Mouse (Mus musculus) kidney, embryonic 16.5 days (tissue): ENCODE data around the gene Tcte1. TPM values are rescaled to one million over a fixed set of nuclear protein-coding genes. Genes with fewer than 3 reads are reported as not detected.

ENCODE experiments used
- ATAC-seq: fragments of 200-750 bp; cut with Nextera tagmentation; 2 replicates; pipeline ENCODE4 v1.8.0; 2017; ENCODE audit warnings: moderate TSS enrichment; ENCODE audit not compliant: low FRiP score, low TSS enrichment
- H3K27ac ChIP-seq: fragments of 300-500 bp; sonication (generic); 2 replicates; pipeline ENCODE4 v1.5.1; 2014; ENCODE audit warnings: low read length
- H3K27me3 ChIP-seq: fragments of 300-500 bp; sonication (generic); 2 replicates; pipeline ENCODE4 v1.6.1; 2014; ENCODE audit warnings: low read length, control low read depth, mixed read lengths; ENCODE audit not compliant: insufficient read depth
- H3K36me3 ChIP-seq: fragments of 300-500 bp; sonication (generic); 2 replicates; pipeline ENCODE4 v1.6.1; 2014; ENCODE audit warnings: low read length, control low read depth, mixed read lengths; ENCODE audit not compliant: insufficient read depth
- H3K4me1 ChIP-seq: fragments of 300-500 bp; sonication (generic); 2 replicates; pipeline ENCODE4 v1.6.1; 2014; ENCODE audit warnings: low read length, control low read depth, mixed read lengths; ENCODE audit not compliant: insufficient read depth
- H3K4me2 ChIP-seq: fragments of 300-500 bp; sonication (generic); replicated peaks from 2 replicates; pipeline ENCODE4 v1.6.1; 2014; ENCODE audit warnings: low read depth, low read length
- H3K4me3 ChIP-seq: fragments of 300-500 bp; sonication (generic); 2 replicates; pipeline ENCODE4 v1.5.1; 2014; ENCODE audit warnings: mild to moderate bottlenecking, low read length
- H3K9ac ChIP-seq: fragments of 300-500 bp; sonication (generic); replicated peaks from 2 replicates; pipeline ENCODE4 v1.6.1; 2014; ENCODE audit warnings: low read length
- H3K9me3 ChIP-seq: fragments of 300-500 bp; sonication (generic); 2 replicates; pipeline ENCODE4 v1.6.1; 2016; ENCODE audit warnings: low read length, control low read depth
- WGBS: fragments of 180-500 bp; shearing (Covaris S2); extraction: QIAGEN DNeasy Blood & Tissue Kit; methylation state at CpG from one replicate; pipeline ENCODE4 v1.1.7; 2014; 5-methylcytosine and 5-hydroxymethylcytosine counted together
- polyA plus RNA-seq: library from polyadenylated mRNA; unstranded; fragments of >200 nt; fragmentation: Nextera tagmentation; extraction: Ambion mirVana; gene quantifications from 2 replicates; pipeline ENCODE4 v1.2.1, GENCODE M21; 2015

Tcte1 gene
- polyA plus RNA-seq, 1 experiment from 2014 or later, result 0.81 TPM

- Histone ChIP-seq H3K27me3 (peaks cover 11% of the 10 kb centered on the region), H3K9me3 (no peaks in the 10 kb centered on the region), H3K4me3 (no peak overlapping the region), H3K9ac (no peak overlapping the region), H3K4me1 (peaks cover 19% of the 10 kb centered on the region), H3K36me3 (no peaks in the 10 kb centered on the region), H3K4me2 (no peak overlapping the region), H3K27ac (no peak overlapping the region)
- no peak for ATAC-seq
- WGBS, result 65% methylated on average over 16 of the region's 16 CpGs
Observed at GRCm38 (mm10) chr17:45557998-45558862, 35.0 kb downstream of the Tcte1 start.

GRCm38 (mm10) chr17:45559732-45560525 lies 36.7 kb downstream of the Tcte1 start:
- no peak for ATAC-seq
- H3K4me2 ChIP-seq, result no peak overlapping the region

GRCm38 (mm10) chr17:45563216-45563615 lies 40.0 kb downstream of the Tcte1 start:
- WGBS, result 74% methylated on average over 12 of the region's 12 CpGs
- ATAC-seq, result no peak
- no peak overlapping the region for H3K4me2 ChIP-seq
- peaks cover 18% of the 10 kb centered on the region for H3K36me3 ChIP-seq
- H3K4me1 ChIP-seq, result peaks cover 20% of the 10 kb centered on the region
- H3K4me3 ChIP-seq, result peak overlapping the region; percentile 80; the same call in 1 of the 2 replicates
- H3K27ac ChIP-seq, result no peak overlapping the region
- H3K9ac ChIP-seq, result no peak overlapping the region
- H3K27me3 ChIP-seq, result no peaks in the 10 kb centered on the region
- no peaks in the 10 kb centered on the region for H3K9me3 ChIP-seq

More at GRCm38 (mm10) chr17:45559732-45560525, 36.7 kb downstream of the Tcte1 start:
- Histone ChIP-seq H3K4me1 (peaks cover 24% of the 10 kb centered on the region), H3K27ac (no peak overlapping the region), H3K36me3 (no peaks in the 10 kb centered on the region), H3K4me3 (no peak overlapping the region), H3K9ac (no peak overlapping the region), H3K9me3 (no peaks in the 10 kb centered on the region), H3K27me3 (peaks cover 11% of the 10 kb centered on the region)
- WGBS, result 85% methylated on average over 15 of the region's 15 CpGs

DNA sequence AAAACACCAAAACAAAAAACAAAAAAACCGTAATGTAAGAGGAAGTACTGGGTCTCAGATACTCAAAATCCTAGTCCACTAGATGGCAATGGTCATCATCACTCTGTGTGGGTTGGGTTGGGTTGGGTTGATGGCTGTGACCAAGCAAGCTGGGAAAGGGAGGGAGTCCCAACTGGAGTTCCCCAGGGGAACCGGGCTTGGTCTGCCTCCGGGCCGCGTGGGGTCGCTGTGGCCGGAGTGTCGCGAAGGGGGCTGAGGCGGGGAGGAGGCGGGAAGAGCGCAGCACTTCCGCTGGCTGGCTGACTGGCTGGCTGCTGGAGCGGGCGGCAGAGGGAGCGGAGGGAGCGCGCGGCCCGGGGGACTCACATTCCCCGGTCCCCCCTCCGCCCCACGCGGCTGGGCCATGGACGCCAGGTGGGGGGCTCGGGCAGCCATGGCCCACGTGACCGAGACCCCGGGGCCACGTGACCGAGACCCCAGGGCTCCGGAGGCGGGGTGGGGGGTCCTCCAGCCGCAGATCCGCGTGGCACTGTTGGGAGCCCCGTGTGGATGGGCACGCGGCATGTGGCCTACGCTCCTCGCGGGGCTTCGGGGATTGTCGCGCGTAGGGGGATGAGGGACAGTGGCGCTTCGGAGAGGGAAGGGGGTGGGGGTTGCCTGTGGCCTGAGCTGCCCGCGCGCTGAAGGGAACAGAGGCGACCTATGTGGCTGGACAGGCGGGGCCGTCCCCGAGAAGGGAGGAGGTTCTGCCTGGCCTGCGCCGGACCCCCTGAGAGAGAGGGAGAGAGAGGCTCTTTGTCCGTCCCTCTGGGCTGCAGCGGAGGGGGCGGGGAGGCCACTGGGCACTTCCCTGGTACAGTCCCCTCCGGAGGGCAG lies 40.7 kb downstream of the Tcte1 start, which contains the start of gene Slc35b2:
Gene Slc35b2, plus strand, starts transcription at position 220 of the 876 bp plus-strand sequence.
- Histone ChIP-seq H3K27me3 (no peaks in the 10 kb centered on the region), H3K9ac (peak within 1 kb of the TSS; percentile 88), H3K27ac (peak within 1 kb of the TSS; percentile 87), H3K4me2 (peak within 1 kb of the TSS; percentile 94), H3K9me3 (no peaks in the 10 kb centered on the region), H3K4me3 (peak within 1 kb of the TSS; percentile 80), H3K4me1 (peaks cover 20% of the 10 kb centered on the region), H3K36me3 (peaks cover 25% of the 10 kb centered on the region)
- peak; percentile 90 for ATAC-seq
- WGBS, result under 1% methylated on average over 53 of the region's 61 CpGs

DNA sequence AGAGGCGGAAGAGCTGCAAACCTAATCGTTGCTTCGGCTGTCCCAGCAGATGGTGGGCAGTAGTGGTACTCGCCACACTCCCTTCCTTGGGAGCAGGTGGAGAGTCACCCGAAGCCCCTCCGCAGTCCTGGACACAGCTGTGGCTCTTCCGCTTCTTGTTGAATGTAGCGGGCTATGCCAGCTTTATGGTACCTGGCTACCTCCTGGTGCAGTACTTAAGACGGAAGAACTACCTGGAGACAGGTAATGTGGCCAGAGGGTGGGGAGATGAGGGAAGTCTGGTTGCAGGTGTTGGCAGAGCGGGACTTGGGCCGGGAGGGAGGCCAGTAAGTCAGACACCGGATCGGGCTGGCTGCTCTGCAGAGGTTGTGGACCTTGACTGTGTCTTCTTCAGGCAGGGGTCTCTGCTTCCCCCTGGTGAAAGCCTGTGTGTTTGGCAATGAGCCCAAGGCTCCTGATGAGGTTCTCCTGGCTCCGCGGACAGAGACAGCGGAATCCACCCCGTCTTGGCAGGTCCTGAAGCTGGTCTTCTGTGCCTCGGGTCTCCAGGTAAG lies 41.4 kb downstream of the Tcte1 start:
- Histone ChIP-seq H3K9ac (peak overlapping the region; percentile 88), H3K4me1 (peaks cover 27% of the 10 kb centered on the region), H3K4me2 (peak overlapping the region; percentile 94), H3K4me3 (peak overlapping the region; percentile 80), H3K27ac (peak overlapping the region; percentile 87), H3K36me3 (peaks cover 32% of the 10 kb centered on the region), H3K27me3 (no peaks in the 10 kb centered on the region), H3K9me3 (no peaks in the 10 kb centered on the region)
- no peak for ATAC-seq
- WGBS, result 8% methylated on average over 18 of the region's 18 CpGs

GRCm38 (mm10) chr17:45565103-45565502 lies 41.9 kb downstream of the Tcte1 start:
- Histone ChIP-seq H3K9me3 (no peaks in the 10 kb centered on the region), H3K36me3 (peaks cover 37% of the 10 kb centered on the region), H3K4me2 (peak overlapping the region; percentile 94), H3K27ac (0 out of 2 replicates have a peak overlapping the region, but pooled peaks have one; percentile 6), H3K9ac (peak overlapping the region; percentile 88), H3K4me1 (peaks cover 32% of the 10 kb centered on the region), H3K4me3 (peak overlapping the region; percentile 80), H3K27me3 (no peaks in the 10 kb centered on the region)
- ATAC-seq, result no peak
- WGBS, result 94% methylated on average over 11 of the region's 11 CpGs

GRCm38 (mm10) chr17:45566031-45566359 lies 42.8 kb downstream of the Tcte1 start:
- H3K27ac ChIP-seq, result no peak overlapping the region

GRCm38 (mm10) chr17:45566360-45567161 lies 43.3 kb downstream of the Tcte1 start:
- WGBS, result 65% methylated on average over 18 of the region's 18 CpGs
- no peaks in the 10 kb centered on the region for H3K27me3 ChIP-seq
- peaks cover 46% of the 10 kb centered on the region for H3K4me1 ChIP-seq
- H3K4me2 ChIP-seq, result no peak overlapping the region
- H3K36me3 ChIP-seq, result peaks cover 52% of the 10 kb centered on the region
- no peak for ATAC-seq
- H3K9ac ChIP-seq, result peak overlapping the region; percentile 7; the same call in 1 of the 2 replicates
- no peaks in the 10 kb centered on the region for H3K9me3 ChIP-seq
- H3K4me3 ChIP-seq, result no peak overlapping the region
- peak overlapping the region; percentile 20; the same call in 1 of the 2 replicates for H3K27ac ChIP-seq

More at GRCm38 (mm10) chr17:45566031-45566359, 42.8 kb downstream of the Tcte1 start:
- Histone ChIP-seq H3K9ac (no peak overlapping the region), H3K4me2 (no peak overlapping the region), H3K4me1 (peaks cover 40% of the 10 kb centered on the region), H3K27me3 (no peaks in the 10 kb centered on the region), H3K36me3 (peaks cover 46% of the 10 kb centered on the region), H3K9me3 (no peaks in the 10 kb centered on the region), H3K4me3 (no peak overlapping the region)
- no peak for ATAC-seq
- 72% methylated on average over 1 of the region's 1 CpGs for WGBS
